Mouse (Mus musculus) spleen, postnatal 36 days (tissue): ENCODE results near the gene Dclk2.

Source experiments
- DNase-seq, 2 experiments: peaks; one replicate each; pipeline ENCODE4 v3.0.0; 2022; ENCODE audit warnings: low spot score in 2 of 2, mixed read lengths in 1 of 2

Gene Dclk2

DNA sequence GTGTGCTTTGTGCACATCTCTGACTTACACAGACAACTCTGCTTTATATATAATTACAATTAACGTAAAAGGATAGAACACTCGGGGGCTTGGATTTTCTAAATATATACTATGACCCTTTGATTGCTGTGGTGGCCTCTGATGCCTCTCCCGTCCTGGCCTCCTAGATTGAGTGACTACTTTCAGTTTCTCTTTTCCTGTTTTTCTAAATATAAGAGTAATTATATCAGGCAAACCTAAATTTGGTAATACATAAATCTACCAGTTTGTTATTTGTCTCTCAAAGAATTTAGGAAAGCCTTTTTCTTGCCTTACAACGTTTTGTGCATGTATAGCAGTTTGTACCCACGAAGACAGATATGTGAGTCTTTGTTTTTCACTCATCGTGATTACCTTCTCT, 161.9 kb downstream of the Dclk2 start:
- DNase-seq, result no peak

DNA sequence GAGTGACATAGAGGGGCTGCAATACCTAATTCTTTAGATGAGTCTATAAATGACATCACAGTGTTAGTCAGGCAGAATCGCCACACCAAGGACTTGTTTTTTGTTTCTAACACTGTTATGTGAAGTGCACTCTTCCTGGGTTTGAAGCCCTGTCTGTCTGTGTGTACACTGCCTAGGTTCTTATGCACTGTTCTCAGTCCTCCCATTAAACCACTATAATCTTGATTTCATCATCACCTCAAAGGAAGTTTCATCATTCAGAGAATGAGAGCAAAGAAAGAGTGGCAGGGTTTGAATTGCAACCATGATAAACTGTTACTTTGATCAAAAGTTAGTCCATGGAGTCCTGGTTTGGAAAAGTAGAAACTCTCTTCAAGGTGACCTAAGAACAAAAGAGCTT, 164.1 kb downstream of the Dclk2 start:
- DNase-seq, result no peak

- no peak for DNase-seq
These were observed 165.8 kb downstream of the Dclk2 start for GRCm38 (mm10) chr3:86754595-86755557.

GRCm38 (mm10) chr3:86754178-86754577, 166.5 kb downstream of the Dclk2 start:
- DNase-seq, result no peak

GRCm38 (mm10) chr3:86750652-86751051, 170.0 kb downstream of the Dclk2 start:
- DNase-seq, result no peak

- DNase-seq, result no peak
These were observed 174.7 kb downstream of the Dclk2 start for GRCm38 (mm10) chr3:86745769-86746512.

DNA sequence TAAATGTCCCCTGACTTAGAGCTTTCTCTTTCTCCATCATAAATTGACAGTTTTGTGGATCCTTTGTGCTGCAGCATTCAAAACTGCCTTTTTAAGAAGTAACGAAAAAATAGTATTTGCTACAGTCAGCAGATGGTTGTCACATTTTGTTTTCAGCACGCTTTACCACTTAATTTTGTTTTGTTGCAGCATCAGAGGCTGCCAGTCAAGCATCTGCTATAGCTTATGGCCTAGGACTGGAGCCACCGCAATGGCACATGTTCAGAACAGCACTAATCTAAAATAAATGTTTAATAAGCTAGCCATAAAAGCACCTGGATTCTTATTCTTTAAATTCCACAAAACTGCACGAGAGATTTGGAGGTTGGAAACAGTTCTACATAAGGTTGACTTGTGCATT, 175.3 kb downstream of the Dclk2 start:
- DNase-seq, result no peak

- no peak for DNase-seq
These were observed 180.9 kb downstream of the Dclk2 start for GRCm38 (mm10) chr3:86739745-86740144.

DNA sequence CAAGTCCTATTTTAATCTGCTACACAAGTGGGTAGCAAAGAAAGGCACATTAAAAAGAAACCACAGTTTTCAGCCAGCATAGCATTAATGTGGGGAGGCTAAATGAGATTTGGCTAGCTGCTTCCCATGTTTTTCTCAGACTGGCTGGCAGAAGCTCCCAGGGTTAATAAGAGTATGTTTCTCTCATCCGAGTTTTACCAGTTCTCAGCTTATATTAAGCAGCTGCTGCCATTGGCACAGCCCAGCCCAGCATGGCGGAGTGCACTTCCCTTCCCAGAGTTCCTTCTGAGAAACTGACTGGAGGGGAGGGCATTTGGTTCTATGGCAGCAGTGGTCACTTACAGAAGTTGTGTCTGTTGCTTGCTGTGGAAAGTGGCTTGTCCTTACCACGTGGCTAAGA, 181.8 kb downstream of the Dclk2 start:
- DNase-seq, result no peak
